Mouse (Mus musculus) hindbrain, embryonic 14.5 days (tissue): ENCODE results near the gene Cybc1. TPM values are rescaled to one million over a fixed set of nuclear protein-coding genes. Genes with fewer than 3 reads are reported as not detected.

Experiments used
- ATAC-seq: fragments of 200-750 bp; cut with Nextera tagmentation; 2 replicates; pipeline ENCODE4 v1.8.0; 2017; ENCODE audit warnings: moderate number of reproducible peaks, mild to moderate bottlenecking, moderate TSS enrichment, moderate library complexity; ENCODE audit not compliant: low FRiP score
- DNase-seq: peaks from one replicate; pipeline ENCODE4 v3.0.0-alpha.2; 2015; ENCODE audit warnings: low spot score
- H3K27ac ChIP-seq: fragments of 300-500 bp; sonication (generic); 2 replicates; pipeline ENCODE4 v1.5.1; 2014; ENCODE audit warnings: mild to moderate bottlenecking, moderate library complexity
- H3K27me3 ChIP-seq: fragments of 300-500 bp; sonication (generic); 2 replicates; pipeline ENCODE4 v1.6.1; 2014; ENCODE audit warnings: mild to moderate bottlenecking, low read length, mixed read lengths; ENCODE audit not compliant: control insufficient read depth, insufficient read depth
- H3K36me3 ChIP-seq: fragments of 300-500 bp; sonication (generic); replicated peaks from 2 replicates; pipeline ENCODE4 v1.6.1; 2014; ENCODE audit not compliant: control insufficient read depth, insufficient read depth
- H3K4me1 ChIP-seq: fragments of 300-500 bp; sonication (generic); replicated peaks from 2 replicates; pipeline ENCODE4 v1.6.1; 2014; ENCODE audit warnings: antibody characterized with exemption, low read length, mixed read lengths; ENCODE audit not compliant: control insufficient read depth, insufficient read depth
- H3K4me2 ChIP-seq: fragments of 300-500 bp; sonication (generic); replicated peaks from 2 replicates; pipeline ENCODE4 v1.6.1; 2014; ENCODE audit warnings: mild to moderate bottlenecking, moderate library complexity
- H3K4me3 ChIP-seq: fragments of 300-500 bp; sonication (generic); replicated peaks from 2 replicates; pipeline ENCODE4 v1.5.1; 2014; ENCODE audit warnings: mild to moderate bottlenecking, low read length
- H3K9ac ChIP-seq: fragments of 300-500 bp; sonication (generic); 2 replicates; pipeline ENCODE4 v1.6.1; 2014
- H3K9me3 ChIP-seq: fragments of 300-500 bp; sonication (generic); 2 replicates; pipeline ENCODE4 v1.6.1; 2016; ENCODE audit warnings: low read length; ENCODE audit not compliant: control insufficient read depth
- WGBS: fragments of 180-500 bp; shearing (Covaris S2); extraction: QIAGEN DNeasy Blood & Tissue Kit; methylation state at CpG from one replicate; pipeline ENCODE4 v1.1.7; 2014; 5-methylcytosine and 5-hydroxymethylcytosine counted together
- polyA plus RNA-seq: library from polyadenylated mRNA; unstranded; fragments of >200 nt; fragmentation: Nextera tagmentation; extraction: Ambion mirVana; gene quantifications from 2 replicates; pipeline ENCODE4 v1.2.1, GENCODE M21; 2014

Cybc1 gene
- polyA plus RNA-seq, 1 experiment from 2014 or later: 36.3 TPM

DNA sequence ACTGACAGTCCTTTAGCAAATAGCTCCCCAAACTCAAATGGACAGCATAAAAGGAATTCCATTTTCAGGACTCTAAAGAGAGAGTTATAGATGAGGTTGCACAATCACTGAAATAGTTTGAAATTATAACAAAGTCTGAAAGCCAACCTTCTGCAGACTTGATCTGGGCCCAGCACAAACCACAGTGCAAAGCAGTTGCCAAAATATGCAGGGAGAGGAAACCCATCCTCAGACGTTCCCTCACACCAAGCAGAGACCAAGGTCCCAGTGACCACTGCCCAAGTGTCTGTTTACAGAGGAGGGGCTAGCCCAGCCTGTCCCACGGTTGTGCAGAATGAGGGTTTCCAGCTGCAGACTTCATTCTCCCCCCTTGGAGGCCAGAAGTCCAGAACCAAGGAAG, 30.5 kb downstream of the Cybc1 start:
- 75% methylated on average over 2 of the region's 2 CpGs for WGBS
- no peak for DNase-seq

GRCm38 (mm10) chr11:121193415-121193814, 35.7 kb downstream of the Cybc1 start:
- no peak overlapping the region for H3K4me2 ChIP-seq

More for the DNA sequence above, 30.5 kb downstream of the Cybc1 start:
- H3K36me3 ChIP-seq: peaks cover 13% of the 10 kb centered on the region
- H3K4me3 ChIP-seq: no peak overlapping the region
- no peak overlapping the region for H3K4me2 ChIP-seq
- ATAC-seq: no peak
- no peaks in the 10 kb centered on the region for H3K27me3 ChIP-seq
- H3K4me1 ChIP-seq: peaks cover 3% of the 10 kb centered on the region; the same call in 1 of the 2 replicates
- no peaks in the 10 kb centered on the region for H3K9me3 ChIP-seq
- H3K9ac ChIP-seq: no peak overlapping the region
- H3K27ac ChIP-seq: no peak overlapping the region

DNA sequence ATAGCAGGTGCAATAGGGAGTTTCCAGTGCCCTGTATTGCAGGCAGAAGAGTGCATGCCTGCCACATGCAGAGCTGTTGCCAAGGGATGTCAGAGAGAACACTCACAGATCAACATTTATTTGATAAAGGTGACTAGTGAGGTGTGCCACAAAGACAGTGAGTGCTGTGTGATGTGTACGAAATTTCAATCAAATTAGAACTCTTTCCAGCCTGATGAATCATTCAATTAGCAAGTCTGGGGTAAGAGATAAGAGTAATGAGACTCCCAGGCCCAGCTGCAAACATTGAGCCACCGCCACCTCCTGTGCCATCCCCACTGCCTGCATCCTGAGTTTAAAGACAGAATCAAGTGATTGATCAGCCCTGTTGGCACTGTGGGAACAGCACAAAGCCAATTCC, 36.4 kb downstream of the Cybc1 start:
- H3K9me3 ChIP-seq: no peaks in the 10 kb centered on the region
- 76% methylated on average over 2 of the region's 2 CpGs for whole genome bisulfite sequencing
- H3K27ac ChIP-seq: no peak overlapping the region
- ATAC-seq: no peak
- H3K4me1 ChIP-seq: no peaks in the 10 kb centered on the region
- H3K9ac ChIP-seq: no peak overlapping the region
- peaks cover 45% of the 10 kb centered on the region for H3K36me3 ChIP-seq
- no peak overlapping the region for H3K4me3 ChIP-seq
- no peak for DNase-seq
- H3K27me3 ChIP-seq: no peaks in the 10 kb centered on the region
- H3K4me2 ChIP-seq: no peak overlapping the region

More at GRCm38 (mm10) chr11:121193415-121193814, 35.7 kb downstream of the Cybc1 start:
- DNase-seq (no peak), ATAC-seq (no peak)
- no peak overlapping the region for H3K4me3 ChIP-seq
- no peaks in the 10 kb centered on the region for H3K9me3 ChIP-seq
- no peak overlapping the region for H3K9ac ChIP-seq
- H3K4me1 ChIP-seq: no peaks in the 10 kb centered on the region
- WGBS: 84% methylated on average over 3 of the region's 3 CpGs
- no peak overlapping the region for H3K27ac ChIP-seq
- no peaks in the 10 kb centered on the region for H3K27me3 ChIP-seq
- peaks cover 45% of the 10 kb centered on the region for H3K36me3 ChIP-seq

DNA sequence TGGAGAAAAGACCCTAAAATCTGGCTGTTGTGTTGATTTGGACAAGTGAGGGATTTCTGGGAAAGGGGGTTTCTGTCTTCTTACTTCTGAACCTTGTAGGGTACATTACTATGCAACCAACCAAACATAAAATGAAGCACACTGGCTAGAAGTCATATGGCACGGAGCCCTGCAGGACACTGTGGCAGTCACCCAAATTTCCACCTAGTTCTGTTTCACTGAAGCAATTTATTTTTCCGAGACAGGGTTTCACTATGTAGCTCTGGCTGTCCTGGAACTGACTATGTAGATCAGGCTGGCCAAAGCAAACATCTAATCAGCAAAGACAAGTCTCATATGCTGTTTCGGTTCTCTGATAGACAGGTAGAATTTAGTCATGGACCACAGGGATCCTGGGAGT, 39.4 kb downstream of the Cybc1 start:
- Histone ChIP-seq H3K4me2 (no peak overlapping the region), H3K36me3 (peaks cover 43% of the 10 kb centered on the region), H3K27ac (no peak overlapping the region), H3K9me3 (no peaks in the 10 kb centered on the region), H3K27me3 (no peaks in the 10 kb centered on the region), H3K9ac (no peak overlapping the region), H3K4me3 (no peak overlapping the region), H3K4me1 (no peaks in the 10 kb centered on the region)
- DNase-seq (no peak), ATAC-seq (no peak)
- 76% methylated on average over 3 of the region's 3 CpGs for WGBS

DNA sequence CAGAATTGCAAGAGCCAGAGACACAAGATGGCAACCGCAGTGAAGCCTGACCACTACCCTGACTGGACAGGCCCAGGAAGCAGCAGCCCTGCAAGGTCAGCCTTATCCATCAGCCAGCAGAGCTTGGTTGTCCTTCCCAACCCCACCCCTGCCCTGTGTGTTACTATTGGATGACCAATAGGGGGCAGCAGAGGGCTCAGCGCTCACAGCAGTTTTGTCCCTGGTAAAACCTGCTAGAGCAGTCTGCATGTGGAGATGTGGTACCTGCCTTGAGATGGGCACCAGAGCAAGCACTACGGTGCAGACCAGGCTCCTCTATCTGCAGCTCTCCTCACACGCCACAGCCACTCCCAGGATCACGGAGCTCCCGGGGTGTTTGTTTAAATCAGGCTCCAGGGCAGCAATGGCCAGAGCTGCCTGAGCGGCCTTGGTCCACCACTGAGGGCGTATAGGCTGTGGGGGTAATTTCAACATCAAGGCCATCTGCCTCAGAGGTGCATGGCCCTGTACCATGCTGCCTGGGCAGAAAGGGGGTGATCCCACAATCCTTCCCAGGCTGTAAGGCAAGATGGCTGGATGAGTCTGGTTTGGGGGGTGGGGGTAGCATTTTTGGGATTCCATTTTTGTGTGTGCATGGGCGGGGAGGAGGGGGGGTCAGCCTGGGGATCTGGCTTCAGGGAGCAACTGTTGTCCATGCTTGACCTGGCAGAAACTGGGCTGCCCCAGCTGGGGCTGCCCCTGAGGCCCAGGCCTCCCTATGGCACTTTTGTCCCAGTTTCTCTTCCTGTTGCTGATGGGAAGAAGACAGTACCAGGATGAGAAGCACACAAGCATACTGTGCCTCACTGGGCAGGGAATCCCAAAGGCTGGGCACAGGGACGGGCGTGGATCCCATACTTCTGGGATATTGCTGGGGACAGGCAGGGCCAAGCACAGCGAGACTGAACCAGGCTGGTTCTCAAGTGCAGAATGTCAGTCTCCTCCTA, 52.5 kb downstream of the Cybc1 start:
- DNase-seq (peak; percentile 68), ATAC-seq (no peak; the same call in 1 of the 2 replicates)
- H3K4me3 ChIP-seq: no peak overlapping the region
- no peaks in the 10 kb centered on the region for H3K9me3 ChIP-seq
- no peaks in the 10 kb centered on the region for H3K27me3 ChIP-seq
- H3K36me3 ChIP-seq: peaks cover 11% of the 10 kb centered on the region; the same call in 1 of the 2 replicates
- H3K27ac ChIP-seq: no peak overlapping the region
- 56% methylated on average over 12 of the region's 12 CpGs for WGBS
- peaks cover 5% of the 10 kb centered on the region; the same call in 1 of the 2 replicates for H3K4me1 ChIP-seq
- no peak overlapping the region for H3K4me2 ChIP-seq
- no peak overlapping the region for H3K9ac ChIP-seq

DNA sequence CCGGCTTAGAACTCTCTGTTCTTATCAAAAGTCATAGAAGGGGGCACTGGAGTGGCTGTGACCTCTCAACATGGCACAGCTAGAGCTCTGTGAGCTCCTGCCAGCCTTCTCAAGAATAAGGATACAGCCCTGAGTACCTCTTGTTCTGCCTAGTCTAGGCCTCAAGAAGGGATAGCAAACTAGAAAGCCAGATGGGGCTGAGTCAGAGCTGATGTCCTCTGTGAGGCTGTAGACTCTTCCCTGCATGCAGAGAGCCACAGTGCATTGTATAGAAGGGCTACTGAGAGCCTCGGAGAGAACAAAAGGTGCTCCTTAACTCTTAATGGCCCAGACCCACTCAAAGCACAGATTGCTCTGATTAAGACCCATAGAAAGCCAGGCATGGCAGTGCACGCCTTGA, 54.9 kb downstream of the Cybc1 start:
- Histone ChIP-seq H3K27me3 (no peaks in the 10 kb centered on the region), H3K36me3 (no peaks in the 10 kb centered on the region), H3K9me3 (no peaks in the 10 kb centered on the region), H3K4me1 (peaks cover 5% of the 10 kb centered on the region; the same call in 1 of the 2 replicates), H3K4me3 (no peak overlapping the region), H3K4me2 (no peak overlapping the region), H3K9ac (no peak overlapping the region), H3K27ac (no peak overlapping the region)
- DNase-seq (no peak), ATAC-seq (no peak)
- WGBS: 48% methylated on average over 3 of the region's 3 CpGs

DNA sequence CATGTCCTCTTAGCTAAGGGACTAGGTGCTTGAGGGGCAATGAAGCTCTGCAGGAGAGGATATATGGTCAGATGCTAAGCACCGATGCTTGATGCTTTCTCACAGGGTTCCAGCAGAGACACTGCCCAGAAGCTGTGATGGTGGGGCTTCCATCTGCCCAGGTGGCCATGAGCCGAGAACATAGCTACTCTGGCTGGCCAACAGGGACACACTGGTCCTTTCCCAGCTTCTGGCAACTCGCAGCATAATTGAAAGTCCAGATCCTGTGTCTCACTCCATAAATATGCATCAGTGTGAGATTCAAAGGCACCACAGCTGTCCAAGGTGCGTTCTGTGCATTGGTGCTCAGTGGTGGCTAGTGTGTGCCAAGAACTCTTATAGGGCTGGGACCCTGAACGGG, 55.9 kb downstream of the Cybc1 start:
- no peaks in the 10 kb centered on the region for H3K36me3 ChIP-seq
- H3K4me2 ChIP-seq: no peak overlapping the region
- no peak overlapping the region for H3K4me3 ChIP-seq
- no peak overlapping the region for H3K27ac ChIP-seq
- peaks cover 5% of the 10 kb centered on the region; the same call in 1 of the 2 replicates for H3K4me1 ChIP-seq
- WGBS: 73% methylated on average over 5 of the region's 5 CpGs
- ATAC-seq (no peak), DNase-seq (no peak)
- H3K9me3 ChIP-seq: no peaks in the 10 kb centered on the region
- H3K9ac ChIP-seq: no peak overlapping the region
- H3K27me3 ChIP-seq: no peaks in the 10 kb centered on the region

Other genes starting within 250 kb of the Cybc1 start
- gene Csnk1d, start 238.0 kb downstream of the Cybc1 start, polyA plus RNA-seq: 73.3 and 77.4 TPM in 2 replicates
- 0.24 TPM in 1 of 2 replicates, not detected in the other for gene Cd7, start 189.9 kb downstream of the Cybc1 start, polyA plus RNA-seq
- gene Sectm1b, start 165.8 kb downstream of the Cybc1 start, polyA plus RNA-seq: not detected in 2 replicates
- gene Sectm1a, start 148.1 kb downstream of the Cybc1 start, polyA plus RNA-seq: not detected in 2 replicates
- gene Tex19.2, start 110.6 kb downstream of the Cybc1 start, polyA plus RNA-seq: not detected in 2 replicates
- not detected in 2 replicates for gene Tex19.1, start 83.2 kb downstream of the Cybc1 start, polyA plus RNA-seq
- gene Uts2r, start 69.1 kb downstream of the Cybc1 start, polyA plus RNA-seq: 0.19 and 0.99 TPM in 2 replicates
- 23.2 and 27.5 TPM in 2 replicates for gene Hexdc, start 24.9 kb downstream of the Cybc1 start, polyA plus RNA-seq
- gene Ogfod3, start 24.6 kb downstream of the Cybc1 start, polyA plus RNA-seq: 30.3 and 31.1 TPM in 2 replicates
- 79.6 and 86.0 TPM in 2 replicates for gene Narf, start 7.9 kb upstream of the Cybc1 start, polyA plus RNA-seq
- gene Foxk2, start 30.7 kb upstream of the Cybc1 start, polyA plus RNA-seq: 15.3 and 18.5 TPM in 2 replicates
- 87.1 and 95.2 TPM in 2 replicates for gene Wdr45b, start 125.1 kb upstream of the Cybc1 start, polyA plus RNA-seq
- 11.4 and 16.0 TPM in 2 replicates for gene Rab40b, start 158.9 kb upstream of the Cybc1 start, polyA plus RNA-seq
- gene Fn3krp, start 192.1 kb upstream of the Cybc1 start, polyA plus RNA-seq: 7.1 and 7.6 TPM in 2 replicates
- 4.8 and 5.5 TPM in 2 replicates for gene Fn3k, start 205.6 kb upstream of the Cybc1 start, polyA plus RNA-seq
- gene Tbcd, start 222.6 kb upstream of the Cybc1 start, polyA plus RNA-seq: 55.7 and 57.7 TPM in 2 replicates